Mouse (Mus musculus) right cerebral cortex, postnatal 36 days (tissue): ENCODE measurements around the gene Rpa3.

Experiments used
- DNase-seq, 2 experiments: peaks; one replicate each; pipeline ENCODE4 v3.0.0; 2022; ENCODE audit warnings: low spot score in 2 of 2, mixed read lengths in 1 of 2

Rpa3 gene

DNA sequence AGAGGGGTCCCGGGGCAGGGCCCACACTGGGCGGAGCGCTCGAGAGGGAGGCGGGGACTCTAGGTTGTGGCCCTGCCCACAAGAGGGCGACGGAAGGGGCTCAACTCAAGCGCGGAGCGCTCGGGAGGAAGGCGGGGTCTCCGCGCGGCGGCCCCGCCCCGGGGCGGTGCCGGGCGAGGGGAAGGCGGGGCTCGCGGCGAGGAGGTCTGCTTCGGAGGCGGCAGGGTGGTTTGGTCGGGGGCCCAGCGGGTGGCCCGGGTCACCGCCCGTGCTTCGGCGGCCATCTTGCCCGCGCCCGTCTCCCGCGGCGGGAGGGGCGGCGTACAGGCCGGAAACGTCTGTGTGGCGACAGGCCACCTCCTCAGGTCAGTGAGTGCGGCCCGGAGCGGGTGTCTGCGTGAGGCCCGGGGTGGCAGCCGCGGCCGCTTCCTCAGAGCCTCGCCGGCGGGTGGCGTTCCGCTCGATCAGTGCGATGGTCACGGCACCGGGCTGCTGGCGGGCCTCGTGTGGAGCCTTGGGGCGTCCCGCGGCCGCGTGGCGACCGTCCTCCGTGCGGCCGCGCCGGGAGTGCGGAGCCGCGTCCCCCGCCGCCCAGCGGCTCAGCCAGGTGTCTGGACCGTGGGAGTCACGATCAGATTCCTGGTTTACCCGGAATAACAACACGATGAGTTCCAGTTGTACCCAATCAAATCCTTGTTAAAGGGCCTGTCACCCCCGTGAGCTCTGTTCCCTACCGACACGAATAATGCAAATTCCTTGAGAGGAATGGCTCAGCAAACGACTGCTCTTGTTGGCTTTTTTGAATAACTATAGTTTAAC lies 49.7 kb downstream of the Rpa3 start, which contains the start of gene Mios:
Mios (plus strand) TSS at position 176 of the 819 bp plus-strand sequence.
- DNase-seq, result peak; percentile 72 to 77
